10 mouse cellular contexts compared by ENCODE assay signal in the genomic region with DNA sequence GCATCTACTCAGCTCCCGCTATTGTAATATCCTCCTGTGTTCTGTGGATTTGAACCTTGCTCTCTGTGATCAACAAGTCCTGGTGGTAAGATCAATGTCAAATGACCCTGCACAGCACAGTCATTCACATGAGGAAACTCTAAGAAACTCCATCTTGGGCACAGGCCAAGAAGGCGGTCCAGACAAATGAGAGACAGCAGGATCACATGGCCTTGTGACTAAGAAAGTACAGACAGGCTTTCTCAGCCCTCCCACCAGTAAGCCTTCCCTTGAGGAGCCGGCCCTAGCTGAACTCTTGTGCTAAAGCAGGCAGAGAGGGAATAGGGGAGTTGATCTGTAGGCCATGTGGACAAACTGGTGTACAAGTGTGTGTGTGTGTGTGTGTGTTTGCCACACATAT. TPM values are rescaled to one million over a fixed set of nuclear protein-coding genes. Genes with fewer than 3 reads are reported as not detected.
DNase-seq lines count a peak whose midpoint lies in the region; ATAC-seq and TF ChIP-seq lines count a peak whose summit lies in the region.
"Had no signal": no experiment of that assay in that cellular context is flagged by ENCODE, and none has a peak within 500 bp of the region (broad histone marks: within the 10 kb centered on the region; RNA-seq: fewer than 3 reads in every experiment).

No protein-coding gene starts in this region.

- no peak overlapping the region for H3K27ac ChIP-seq in liver, postnatal 0 days (ENCODE audit: low read depth)
- no peak overlapping the region for H3K27ac ChIP-seq in liver, embryonic 11.5 days (ENCODE audit: low read depth, low read length)
- no peak overlapping the region for H3K27ac ChIP-seq in kidney, adult 2 months (ENCODE audit: insufficient read depth, low read depth, low read length)
- no peak overlapping the region for H3K27ac ChIP-seq in forebrain, embryonic 12.5 days

- no peak overlapping the region for H3K4me2 ChIP-seq in liver, postnatal 0 days (ENCODE audit: low read depth, low read length)
- H3K4me2 ChIP-seq in liver, embryonic 11.5 days = no peak overlapping the region
- H3K4me2 ChIP-seq in myocyte (ENCODE audit: low read depth) = no peak overlapping the region
- H3K4me2 ChIP-seq in forebrain, embryonic 12.5 days = no peak overlapping the region

- H3K36me3 ChIP-seq in liver, postnatal 0 days (replicated peaks; ENCODE audit: insufficient read depth, low read length) = no peaks in the 10 kb centered on the region
- H3K36me3 ChIP-seq in liver, embryonic 11.5 days (ENCODE audit: control insufficient read depth, insufficient read depth, low read length) = no peaks in the 10 kb centered on the region
- no peaks in the 10 kb centered on the region for H3K36me3 ChIP-seq in kidney, adult 2 months (ENCODE audit: control insufficient read depth, insufficient read depth, low read length)
- no peaks in the 10 kb centered on the region for H3K36me3 ChIP-seq in myocyte (ENCODE audit: control insufficient read depth, insufficient read depth)
- H3K36me3 ChIP-seq in forebrain, embryonic 12.5 days (replicated peaks) = no peaks in the 10 kb centered on the region
- H3K36me3 ChIP-seq: G1E had no signal

- ATAC-seq in liver, postnatal 0 days = peak; percentile 31; the same call in 1 of the 2 replicates
- no peak for ATAC-seq in liver, embryonic 11.5 days (replicated peaks; ENCODE audit: low FRiP score)
- ATAC-seq in common myeloid progenitor, adult 5-6 weeks (replicated peaks; ENCODE audit: low read depth, poor library complexity, severe bottlenecking) = peak; percentile 58; the same call in 1 of the 2 replicates
- ATAC-seq in forebrain, embryonic 12.5 days (ENCODE audit: low FRiP score) = no peak
- ATAC-seq: forebrain, embryonic 16.5 days had no signal

- H3K27me3 ChIP-seq in liver, postnatal 0 days (ENCODE audit: insufficient read depth, low read length) = no peaks in the 10 kb centered on the region
- H3K27me3 ChIP-seq in liver, embryonic 11.5 days (replicated peaks; ENCODE audit: control insufficient read depth, insufficient read depth, low read length) = no peaks in the 10 kb centered on the region
- H3K27me3 ChIP-seq in kidney, adult 2 months (replicated peaks; ENCODE audit: control insufficient read depth, insufficient read depth, low read length) = no peaks in the 10 kb centered on the region
- H3K27me3 ChIP-seq in myocyte (ENCODE audit: control insufficient read depth, insufficient read depth, insufficient read length) = no peaks in the 10 kb centered on the region
- H3K27me3 ChIP-seq in forebrain, embryonic 12.5 days = peaks cover 29% of the 10 kb centered on the region

- no peaks in the 10 kb centered on the region for H3K9me3 ChIP-seq in liver, postnatal 0 days (ENCODE audit: low read length)
- no peaks in the 10 kb centered on the region for H3K9me3 ChIP-seq in liver, embryonic 11.5 days (ENCODE audit: control insufficient read depth, low read length)
- no peaks in the 10 kb centered on the region for H3K9me3 ChIP-seq in forebrain, embryonic 12.5 days

- H3K4me3 ChIP-seq in liver, postnatal 0 days (ENCODE audit: low read depth, low read length) = no peak overlapping the region
- H3K4me3 ChIP-seq in liver, embryonic 11.5 days (ENCODE audit: low read depth, low read length) = no peak overlapping the region
- no peak overlapping the region for H3K4me3 ChIP-seq in kidney, adult 2 months (ENCODE audit: insufficient read depth, low read depth, low read length)
- H3K4me3 ChIP-seq in myocyte = no peak overlapping the region
- H3K4me3 ChIP-seq in forebrain, embryonic 12.5 days (replicated peaks) = no peak overlapping the region

- TF ChIP-seq EP300 in liver, postnatal 0 days (IDR thresholded peaks at IDR 0.05; ENCODE audit: low read depth) = no peak

- no peak for TF ChIP-seq CTCF in liver, postnatal 0 days (IDR thresholded peaks at IDR 0.05; ENCODE audit: low read depth)
- TF ChIP-seq CTCF in kidney, adult 2 months (conservative IDR thresholded peaks at IDR 0.05; ENCODE audit: insufficient read depth, insufficient read length, low read depth, low read length) = no peak

- WGBS in liver, postnatal 0 days (ENCODE audit: insufficient replicate concordance) = 77% methylated on average over 3 of the region's 3 CpGs
- WGBS in liver, embryonic 11.5 days = 74% methylated on average over 3 of the region's 3 CpGs
- 49% methylated on average over 3 of the region's 3 CpGs for WGBS in kidney, adult 2 months
- 73% methylated on average over 3 of the region's 3 CpGs for WGBS in forebrain, embryonic 12.5 days

- peak; percentile 36 for DNase-seq in liver, postnatal 0 days
- DNase-seq in liver, embryonic 11.5 days (ENCODE audit: low spot score) = no peak
- peak; percentile 76 for DNase-seq in kidney, adult 2 months
- no peak for DNase-seq in yolk sac, embryonic 10.5 days (ENCODE audit: low spot score)
- DNase-seq in spleen, postnatal 4 days (ENCODE audit: low spot score in 2 of 2) = no peak

- H3K9ac ChIP-seq in liver, postnatal 0 days (replicated peaks) = no peak overlapping the region
- no peak overlapping the region for H3K9ac ChIP-seq in liver, embryonic 11.5 days (ENCODE audit: low read depth, low read length)
- H3K9ac ChIP-seq in forebrain, embryonic 12.5 days = no peak overlapping the region

- H3K79me2 ChIP-seq in myocyte (ENCODE audit: control insufficient read depth, insufficient read depth) = no peaks in the 10 kb centered on the region

- no peak overlapping the region for H3ac ChIP-seq in myocyte (ENCODE audit: control insufficient read depth, insufficient read length)

- TF ChIP-seq POLR2A in kidney, adult 2 months (IDR thresholded peaks at IDR 0.05; ENCODE audit: low read depth, low read length) = no peak
- TF ChIP-seq POLR2A in myocyte (IDR thresholded peaks at IDR 0.05; ENCODE audit: insufficient read length, low read depth) = no peak

- H3K4me1 ChIP-seq in liver, postnatal 0 days (ENCODE audit: insufficient read depth) = no peaks in the 10 kb centered on the region
- H3K4me1 ChIP-seq in liver, embryonic 11.5 days (replicated peaks; ENCODE audit: control insufficient read depth, insufficient read depth, low read length) = no peaks in the 10 kb centered on the region
- H3K4me1 ChIP-seq in kidney, adult 2 months (ENCODE audit: control insufficient read depth, insufficient read depth, low read length) = peaks cover 4% of the 10 kb centered on the region; the same call in 1 of the 2 replicates
- H3K4me1 ChIP-seq in forebrain, embryonic 12.5 days = peaks cover 8% of the 10 kb centered on the region

TF ChIP-seq in myocyte, 11 proteins besides CTCF, POLR2A, EP300 and RAD21:
- TF ChIP-seq USF1 (IDR thresholded peaks at IDR 0.05; ENCODE audit: low read depth) (peak; percentile 37), MYOD1 (IDR thresholded peaks at IDR 0.05; ENCODE audit: control insufficient read depth in 1 of 3, insufficient read length in 2 of 3, low read depth in 2 of 3) (no peak)

RNA-seq across cellular contexts. Expression of a gene that starts 49.4 kb away (rescaled TPM):
- polyA plus RNA-seq in liver, postnatal 0 days (2015; fragmentation: Nextera tagmentation; extraction: Ambion mirVana) = 1.4 and 1.6 TPM in 2 replicates
- 5.0 and 5.7 TPM in 2 replicates for polyA plus RNA-seq in liver, embryonic 11.5 days (2014; fragmentation: Nextera tagmentation; extraction: Ambion mirVana)
- 0.14 TPM in 1 of 2 replicates, not detected in the other for total RNA-seq in common myeloid progenitor, adult 5-6 weeks (2017)
- 9.0 and 9.6 TPM in 2 replicates for polyA plus RNA-seq in kidney, adult 2 months (2012; rRNA removed)
- polyA plus RNA-seq in myocyte (2012; fragmentation: generic; extraction: Trizol) = 6.5 TPM
- 7.4 and 8.8 TPM in 2 replicates for polyA plus RNA-seq in forebrain, embryonic 12.5 days (2016; fragmentation: Nextera tagmentation; extraction: Ambion mirVana)
- polyA plus RNA-seq: G1E had no signal

Comparison
In these comparisons a context has a peak if more than half of its experiments do, and no peak if none do; other contexts are left out.
1. ATAC-seq: peak in liver, postnatal 0 days (single experiment) and common myeloid progenitor, adult 5-6 weeks (single experiment); none in liver, embryonic 11.5 days (single experiment) and forebrain, embryonic 12.5 days (single experiment).
2. DNase-seq: peak in liver, postnatal 0 days (single experiment) and kidney, adult 2 months (single experiment); none in liver, embryonic 11.5 days (single experiment), yolk sac, embryonic 10.5 days (single experiment) and spleen, postnatal 4 days (0 of 2).